8 mouse cellular contexts compared by ENCODE assay signal in the genomic region with DNA sequence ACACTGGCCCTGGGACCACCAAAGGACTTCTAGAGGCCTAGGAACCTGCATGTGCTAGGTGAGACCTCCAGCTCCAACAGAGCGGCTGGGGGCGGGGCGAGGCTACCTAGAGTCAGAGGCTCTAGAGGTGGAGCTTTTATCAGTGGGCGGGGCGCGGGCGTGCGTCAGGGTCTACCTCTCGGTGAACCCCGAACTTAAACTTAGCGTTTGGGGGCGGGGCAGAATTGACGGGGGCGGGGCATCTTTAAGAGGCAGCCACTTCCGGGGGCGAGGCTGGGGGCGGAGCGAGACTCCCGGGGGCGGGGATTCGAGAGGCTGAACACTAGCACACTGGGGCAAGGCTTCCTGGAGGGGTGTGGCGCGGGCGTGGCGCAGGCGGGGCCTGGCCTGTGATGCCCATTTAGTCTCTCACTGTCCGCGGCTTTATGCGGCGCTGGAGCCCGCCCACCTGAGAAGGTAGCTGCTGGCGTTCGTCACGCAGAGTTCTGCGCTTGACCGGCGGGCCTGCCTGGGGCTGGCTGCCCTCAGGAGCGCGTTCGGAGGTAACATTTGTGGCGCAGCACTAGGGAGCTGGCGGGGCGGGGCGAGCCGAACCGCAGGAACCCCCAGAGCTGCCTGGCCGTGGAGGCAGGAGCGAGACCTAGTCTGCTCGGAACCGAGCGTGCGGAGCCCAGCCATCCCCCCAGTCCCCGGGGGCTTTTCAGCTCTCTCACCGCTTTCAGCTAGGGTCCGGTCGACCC. TPM values are rescaled to one million over a fixed set of nuclear protein-coding genes. Genes with fewer than 3 reads are reported as not detected.
A peak's percentile ranks its signal among the peaks of the same experiment; 100 is the strongest.
DNase-seq lines count a peak whose midpoint lies in the region; ATAC-seq and TF ChIP-seq lines count a peak whose summit lies in the region.

A gene (plus strand): TSS at position 392 of the 740 bp plus-strand sequence.

- peak within 1 kb of the TSS; percentile 65 for H3K9ac ChIP-seq in neural tube, embryonic 15.5 days (replicated peaks)

- peak; percentile 81; the same call in 1 of the 2 replicates for TF ChIP-seq POLR2A in lung, adult 2 months (IDR thresholded peaks at IDR 0.05; ENCODE audit: borderline replicate concordance, extremely low read depth, low read depth, low read length)

- H3K27me3 ChIP-seq in neural tube, embryonic 15.5 days (replicated peaks): no peaks in the 10 kb centered on the region

- no peaks in the 10 kb centered on the region for H3K36me3 ChIP-seq in neural tube, embryonic 15.5 days

- peak; percentile 99 for ATAC-seq in neural tube, embryonic 15.5 days (ENCODE audit: low FRiP score)

- TF ChIP-seq CTCF in layer of hippocampus, adult 2 months (conservative IDR thresholded peaks at IDR 0.05): no peak
- TF ChIP-seq CTCF in lung, adult 2 months (IDR thresholded peaks at IDR 0.05; ENCODE audit: insufficient read depth, low read length): no peak

- peak within 1 kb of the TSS; percentile 81 for H3K4me3 ChIP-seq in layer of hippocampus, adult 2 months
- peak within 1 kb of the TSS; percentile 56 for H3K4me3 ChIP-seq in lung, adult 2 months (replicated peaks; ENCODE audit: extremely low read depth, low read depth, low read length)
- peak within 1 kb of the TSS; percentile 76 for H3K4me3 ChIP-seq in neural tube, embryonic 15.5 days (replicated peaks)

- peak within 1 kb of the TSS; percentile 57 for H3K27ac ChIP-seq in layer of hippocampus, adult 2 months
- H3K27ac ChIP-seq in neural tube, embryonic 15.5 days (replicated peaks): peak within 1 kb of the TSS; percentile 61

- DNase-seq in Muller cell, postnatal 12 days (ENCODE audit: inconsistent ontology term): peak; percentile 96
- DNase-seq in cerebellum, adult 9-10 months: peak; percentile 95
- DNase-seq in forelimb bud, embryonic 11.5 days (ENCODE audit: low read depth, low spot score): peak; percentile 87
- peak; percentile 93 for DNase-seq in heart, postnatal 4 days
- peak; percentile 90 to 93 for DNase-seq in layer of hippocampus, adult 2 months (ENCODE audit: low spot score in 2 of 2)
- DNase-seq in lung, adult 2 months: peak; percentile 92
- DNase-seq in testis, postnatal 10 days (ENCODE audit: low spot score): peak; percentile 98

- 2% methylated on average over 56 of the region's 56 CpGs for WGBS in lung, adult 2 months
- 1% methylated on average over 56 of the region's 56 CpGs for WGBS in neural tube, embryonic 15.5 days

- no peaks in the 10 kb centered on the region for H3K9me3 ChIP-seq in neural tube, embryonic 15.5 days (replicated peaks)

- no peaks in the 10 kb centered on the region for H3K4me1 ChIP-seq in lung, adult 2 months (ENCODE audit: control insufficient read depth, insufficient read depth, low read length)
- H3K4me1 ChIP-seq in neural tube, embryonic 15.5 days: peaks cover 5% of the 10 kb centered on the region; the same call in 1 of the 2 replicates

- H3K4me2 ChIP-seq in neural tube, embryonic 15.5 days: peak within 1 kb of the TSS; percentile 94

RNA-seq across cellular contexts. Expression of the gene that starts here (rescaled TPM):
- total RNA-seq in heart, postnatal 4 days (2021): under 1 TPM; 0.72 to 0.88 TPM
- 1 to 10 TPM; 5.5 to 8.2 TPM for total RNA-seq in layer of hippocampus, adult 2 months (2021)
- polyA plus RNA-seq in lung, adult 2 months (2012; rRNA removed): 1.2 and 1.3 TPM in 2 replicates
- polyA plus RNA-seq in neural tube, embryonic 15.5 days (2015; fragmentation: Nextera tagmentation; extraction: Ambion mirVana): 3.0 and 4.4 TPM in 2 replicates

Comparison
In these comparisons a context has a peak if more than half of its experiments do, and no peak if none do; other contexts are left out.
1. Peak in every context shown above with its lines: DNase-seq, ATAC-seq, H3K4me3 ChIP-seq and H3K27ac ChIP-seq.
2. Peak in DNase-seq in heart, postnatal 4 days; RNA of the gene not detected or under 1 TPM.